Mouse (Mus musculus) stomach, postnatal 0 days (tissue): ENCODE measurements around the gene Hoga1. TPM values are rescaled to one million over a fixed set of nuclear protein-coding genes. Genes with fewer than 3 reads are reported as not detected.

Experiments
- ATAC-seq: fragments of 200-750 bp; cut with Nextera tagmentation; 2 replicates; pipeline ENCODE4 v1.8.0; 2017; ENCODE audit not compliant: low FRiP score, low TSS enrichment
- DNase-seq: peaks from one replicate; pipeline ENCODE4 v3.0.0-alpha.2; 2016; ENCODE audit warnings: low spot score
- H3K27ac ChIP-seq: fragments of 300-500 bp; sonication (generic); replicated peaks from 2 replicates; pipeline ENCODE4 v1.5.1; 2014; ENCODE audit warnings: mild to moderate bottlenecking, control low read depth
- H3K27me3 ChIP-seq: fragments of 300-500 bp; sonication (generic); 2 replicates; pipeline ENCODE4 v1.6.1; 2014; ENCODE audit warnings: low read length; ENCODE audit not compliant: control insufficient read depth, insufficient read depth
- H3K36me3 ChIP-seq: fragments of 300-500 bp; sonication (generic); 2 replicates; pipeline ENCODE4 v1.6.1; 2014; ENCODE audit warnings: low read length, mixed read lengths; ENCODE audit not compliant: control insufficient read depth, insufficient read depth
- H3K4me1 ChIP-seq: fragments of 300-500 bp; sonication (generic); replicated peaks from 2 replicates; pipeline ENCODE4 v1.6.1; 2014; ENCODE audit warnings: antibody characterized with exemption; ENCODE audit not compliant: control insufficient read depth, insufficient read depth
- H3K4me2 ChIP-seq: fragments of 300-500 bp; sonication (generic); replicated peaks from 2 replicates; pipeline ENCODE4 v1.6.1; 2014; ENCODE audit warnings: low read depth, mild to moderate bottlenecking, control low read depth, moderate library complexity
- H3K4me3 ChIP-seq: fragments of 300-500 bp; sonication (generic); 2 replicates; pipeline ENCODE4 v1.5.1; 2014; ENCODE audit warnings: low read depth, low read length, control low read depth
- H3K9ac ChIP-seq: fragments of 300-500 bp; sonication (generic); 2 replicates; pipeline ENCODE4 v1.6.1; 2014; ENCODE audit warnings: mild to moderate bottlenecking, low read length, control low read depth, mixed read lengths
- H3K9me3 ChIP-seq: fragments of 300-500 bp; sonication (generic); 2 replicates; pipeline ENCODE4 v1.6.1; 2016; ENCODE audit warnings: low read length; ENCODE audit not compliant: control insufficient read depth
- CTCF ChIP-seq: IDR thresholded peaks from 2 replicates; pipeline ENCODE4 v1.5.1; 2016; ENCODE audit warnings: antibody characterized with exemption, low read depth, mild to moderate bottlenecking, moderate library complexity
- EP300 ChIP-seq: optimal IDR thresholded peaks from 2 replicates; pipeline ENCODE3; 2016; ENCODE audit warnings: antibody characterized with exemption
- WGBS: fragments of 180-500 bp; shearing (Covaris S2); extraction: QIAGEN DNeasy Blood & Tissue Kit; methylation state at CpG from one replicate; pipeline ENCODE4 v1.1.7; 2014; 5-methylcytosine and 5-hydroxymethylcytosine counted together
- polyA plus RNA-seq: library from polyadenylated mRNA; unstranded; fragments of >200 nt; fragmentation: Nextera tagmentation; extraction: Ambion mirVana; gene quantifications from 2 replicates; pipeline ENCODE4 v1.2.1, GENCODE M21; 2015

The Hoga1 gene
- polyA plus RNA-seq, 1 experiment from 2014 or later = 1.6 TPM

DNA sequence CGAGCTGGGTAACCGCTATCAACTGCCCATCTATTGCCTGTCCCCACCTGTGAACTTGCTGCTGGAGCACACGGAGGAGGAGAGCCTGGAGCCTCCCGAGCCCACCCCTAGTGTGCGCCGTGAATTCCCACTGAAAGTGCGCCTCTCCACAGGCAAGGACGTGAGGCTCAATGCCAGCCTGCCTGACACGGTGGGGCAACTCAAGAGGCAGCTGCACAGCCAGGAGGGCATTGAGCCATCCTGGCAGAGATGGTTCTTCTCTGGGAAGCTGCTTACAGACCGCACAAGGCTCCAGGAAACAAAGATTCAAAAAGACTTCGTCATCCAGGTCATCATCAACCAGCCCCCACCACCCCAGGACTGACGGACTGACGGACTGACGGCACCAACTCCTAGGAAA, 11.8 kb upstream of the Hoga1 start:
- TF ChIP-seq EP300 = no peak
- DNase-seq (no peak), ATAC-seq (no peak)
- no peaks in the 10 kb centered on the region for H3K4me1 ChIP-seq
- no peaks in the 10 kb centered on the region for H3K9me3 ChIP-seq
- H3K4me2 ChIP-seq = no peak overlapping the region
- 90% methylated on average over 14 of the region's 14 CpGs for WGBS
- H3K9ac ChIP-seq = no peak overlapping the region
- H3K4me3 ChIP-seq = no peak overlapping the region
- H3K27ac ChIP-seq = no peak overlapping the region
- no peaks in the 10 kb centered on the region for H3K27me3 ChIP-seq
- H3K36me3 ChIP-seq = peaks cover 3% of the 10 kb centered on the region; the same call in 1 of the 2 replicates

DNA sequence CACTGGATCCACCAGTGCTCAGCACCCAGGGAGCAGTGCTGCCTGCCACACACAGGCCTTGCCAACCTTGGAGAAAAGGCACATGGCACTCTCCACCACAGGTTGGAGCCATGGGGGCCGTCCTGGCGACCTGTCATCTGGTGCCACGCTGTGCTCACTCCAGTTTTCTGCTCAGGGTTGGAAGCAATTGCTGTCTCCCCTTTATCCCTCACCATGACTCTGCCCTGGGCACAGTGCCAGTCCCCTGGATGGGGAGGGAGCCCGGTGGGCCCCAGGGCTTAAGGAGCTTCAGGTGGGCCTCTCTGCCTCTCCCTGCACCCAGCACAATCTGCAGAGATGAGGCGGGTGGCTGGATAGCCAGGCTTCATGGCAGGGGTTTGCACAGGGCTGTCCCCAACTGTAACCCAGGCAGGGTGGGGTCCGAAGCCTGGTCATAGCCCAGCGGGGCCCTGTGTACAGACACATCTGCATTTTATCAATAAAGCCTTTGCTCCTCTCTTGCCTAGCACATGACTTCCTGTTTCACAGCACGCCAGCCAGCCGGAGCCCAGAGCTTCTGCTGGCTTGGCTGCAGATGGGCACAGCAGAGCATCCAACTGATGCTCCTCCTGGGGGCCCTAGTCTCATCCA, 11.1 kb upstream of the Hoga1 start:
- Histone ChIP-seq H3K9me3 (no peaks in the 10 kb centered on the region), H3K27ac (no peak overlapping the region), H3K27me3 (no peaks in the 10 kb centered on the region), H3K4me1 (no peaks in the 10 kb centered on the region), H3K36me3 (peaks cover 3% of the 10 kb centered on the region; the same call in 1 of the 2 replicates), H3K9ac (no peak overlapping the region), H3K4me2 (no peak overlapping the region), H3K4me3 (no peak overlapping the region)
- DNase-seq (no peak), ATAC-seq (no peak)
- 66% methylated on average over 9 of the region's 9 CpGs for WGBS
- no peak for TF ChIP-seq EP300
- TF ChIP-seq CTCF = no peak

DNA sequence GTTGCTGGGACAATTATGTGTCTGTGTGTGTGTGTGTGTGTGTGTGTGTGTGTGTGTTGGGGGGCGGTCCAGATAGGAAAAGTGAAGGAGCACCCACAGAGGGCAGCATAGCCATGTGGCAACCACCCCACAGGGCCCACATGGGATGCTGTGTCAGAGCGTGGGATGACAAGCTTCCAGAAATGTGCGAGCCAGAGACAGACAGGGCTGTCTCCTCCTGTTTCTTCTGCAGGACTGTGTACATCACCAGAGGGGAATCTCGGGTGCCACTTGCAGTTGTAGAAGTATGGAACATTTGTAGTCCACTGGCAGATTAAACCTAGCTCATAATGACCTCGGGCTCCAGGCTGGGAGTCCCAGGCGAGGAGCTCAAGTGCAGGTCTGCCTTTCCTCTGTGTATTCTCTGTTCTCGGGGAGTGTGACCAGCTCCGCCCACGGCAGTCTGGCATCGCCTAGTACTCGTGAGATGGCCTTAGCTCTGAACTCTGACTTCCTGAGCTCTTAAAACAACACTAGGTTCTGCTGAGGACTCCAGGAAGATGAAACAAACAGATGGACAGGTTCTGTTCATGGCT, 10.4 kb upstream of the Hoga1 start:
- Histone ChIP-seq H3K4me3 (no peak overlapping the region), H3K36me3 (peaks cover 3% of the 10 kb centered on the region; the same call in 1 of the 2 replicates), H3K27ac (no peak overlapping the region), H3K4me2 (no peak overlapping the region), H3K27me3 (no peaks in the 10 kb centered on the region), H3K9ac (no peak overlapping the region), H3K9me3 (no peaks in the 10 kb centered on the region), H3K4me1 (no peaks in the 10 kb centered on the region)
- ATAC-seq (0 out of 2 replicates have a peak, but pooled peaks have one; percentile 18), DNase-seq (no peak)
- TF ChIP-seq EP300 (no peak), CTCF (no peak)
- WGBS = 56% methylated on average over 11 of the region's 11 CpGs

DNA sequence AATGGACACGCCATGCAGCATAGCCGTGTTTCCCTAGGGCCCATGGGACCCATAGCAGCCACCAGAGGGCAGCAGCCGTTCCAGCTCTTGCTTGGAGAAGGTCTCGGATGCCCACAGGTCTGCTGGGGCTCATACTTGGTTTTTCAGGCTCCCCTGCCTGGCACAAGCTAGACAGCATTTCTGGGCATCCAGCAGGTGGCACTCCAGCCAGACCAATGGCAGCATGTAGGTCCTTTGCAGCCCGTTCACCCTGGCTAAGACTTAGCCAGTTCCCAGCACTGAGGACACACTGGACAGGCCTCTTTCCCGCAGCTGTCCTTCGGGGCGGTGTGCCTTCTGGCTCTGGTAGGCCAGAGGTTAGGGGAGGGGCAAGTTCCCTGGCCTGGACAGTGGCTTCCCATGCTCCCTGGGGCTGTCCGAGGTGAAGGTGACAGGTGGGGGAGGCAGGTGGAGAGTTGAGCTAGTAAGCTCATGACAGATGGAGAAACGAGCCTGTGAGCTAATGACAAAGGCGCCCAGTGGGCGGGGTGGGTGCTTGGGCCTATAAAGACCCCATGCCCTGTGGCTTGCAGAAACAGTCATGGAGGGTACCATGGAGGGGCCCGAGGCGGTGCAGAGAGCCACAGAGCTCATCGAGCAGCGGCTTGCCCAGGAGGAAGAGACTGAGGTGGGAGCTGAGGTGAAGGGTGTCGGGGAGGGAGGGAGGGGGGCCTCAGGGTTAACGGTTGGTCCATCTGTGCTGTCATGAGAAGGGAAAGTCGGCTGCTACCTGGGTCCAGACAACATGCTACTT, 9.8 kb upstream of the Hoga1 start, which contains the start of gene Ankrd2:
Gene Ankrd2, plus strand, starts transcription at position 545 of the 793 bp plus-strand sequence.
- no peaks in the 10 kb centered on the region for H3K4me1 ChIP-seq
- H3K27ac ChIP-seq = no peak within 1 kb of the TSS
- peak; percentile 87 for ATAC-seq
- TF ChIP-seq CTCF (peak; percentile 98), EP300 (no peak)
- no peak within 1 kb of the TSS for H3K9ac ChIP-seq
- H3K27me3 ChIP-seq = no peaks in the 10 kb centered on the region
- DNase-seq = peak; percentile 89
- peaks cover 3% of the 10 kb centered on the region; the same call in 1 of the 2 replicates for H3K36me3 ChIP-seq
- H3K9me3 ChIP-seq = no peaks in the 10 kb centered on the region
- no peak within 1 kb of the TSS for H3K4me3 ChIP-seq
- H3K4me2 ChIP-seq = no peak within 1 kb of the TSS
- 64% methylated on average over 19 of the region's 19 CpGs for WGBS

DNA sequence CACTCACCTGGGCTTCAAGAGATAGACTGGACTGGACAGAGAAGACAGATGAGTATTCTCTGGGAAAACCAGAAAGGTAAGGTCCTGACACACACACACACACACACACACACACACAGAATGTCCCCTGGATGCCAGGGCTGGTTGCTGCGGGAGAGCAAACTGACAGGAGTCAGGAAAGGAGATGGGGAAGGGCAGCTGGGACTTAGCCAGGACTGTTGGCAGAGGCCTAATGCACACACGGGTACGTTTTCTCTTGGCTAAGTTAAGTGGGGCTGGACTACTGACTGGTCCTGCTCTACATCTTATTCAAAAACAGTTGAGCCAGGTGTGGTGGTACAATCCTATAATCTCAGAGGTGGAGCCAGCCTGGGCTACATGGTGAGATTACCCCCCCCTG, 9.1 kb upstream of the Hoga1 start:
- WGBS = 57% methylated on average over 3 of the region's 3 CpGs
- H3K4me3 ChIP-seq = no peak overlapping the region
- ATAC-seq (no peak), DNase-seq (no peak)
- TF ChIP-seq CTCF = no peak
- TF ChIP-seq EP300 = no peak
- H3K4me2 ChIP-seq = no peak overlapping the region
- H3K4me1 ChIP-seq = no peaks in the 10 kb centered on the region
- no peak overlapping the region for H3K9ac ChIP-seq
- H3K36me3 ChIP-seq = peaks cover 3% of the 10 kb centered on the region; the same call in 1 of the 2 replicates
- no peaks in the 10 kb centered on the region for H3K27me3 ChIP-seq
- no peak overlapping the region for H3K27ac ChIP-seq
- H3K9me3 ChIP-seq = no peaks in the 10 kb centered on the region
